Mouse (Mus musculus) left cerebral cortex, adult 8-10 months (tissue): ENCODE results near the gene Ldlrad3. TPM values are rescaled to one million over a fixed set of nuclear protein-coding genes. Genes with fewer than 3 reads are reported as not detected.

ENCODE experiments used
- DNase-seq, 2 experiments: peaks; one replicate each; pipeline ENCODE4 v3.0.0; 2022; ENCODE audit warnings: low spot score in 2 of 2
- total RNA-seq, 4 experiments: library from RNA; stranded (reverse); gene quantifications; 2 replicates each; pipeline ENCODE4 v1.2.4; 2022

Ldlrad3 gene
- total RNA-seq, 4 experiments from 2014 or later: 11.3 to 12.5 (median 12.0) TPM

- DNase-seq: no peak
These were observed 220.2 kb downstream of the Ldlrad3 start for GRCm38 (mm10) chr2:101966017-101966416.

GRCm38 (mm10) chr2:101965515-101965914 is 220.7 kb downstream of the Ldlrad3 start:
- DNase-seq: no peak

GRCm38 (mm10) chr2:101963367-101963766 is 222.8 kb downstream of the Ldlrad3 start:
- peak in 1 of 2 experiments; percentile 41 for DNase-seq

GRCm38 (mm10) chr2:101962349-101962748 is 223.8 kb downstream of the Ldlrad3 start:
- DNase-seq: no peak

GRCm38 (mm10) chr2:101961391-101961790 is 224.8 kb downstream of the Ldlrad3 start:
- no peak for DNase-seq

- DNase-seq: peak in 1 of 2 experiments; percentile 43
These were observed 225.5 kb downstream of the Ldlrad3 start for GRCm38 (mm10) chr2:101960658-101961057.

GRCm38 (mm10) chr2:101956125-101956524 is 230.1 kb downstream of the Ldlrad3 start:
- DNase-seq: no peak

- DNase-seq: no peak
These were observed 233.2 kb downstream of the Ldlrad3 start for GRCm38 (mm10) chr2:101952951-101953361.

- no peak for DNase-seq
These were observed 235.3 kb downstream of the Ldlrad3 start for GRCm38 (mm10) chr2:101950716-101951520.

- DNase-seq: no peak
These were observed 251.2 kb downstream of the Ldlrad3 start for GRCm38 (mm10) chr2:101935006-101935405.

- no peak for DNase-seq
These were observed 252.9 kb downstream of the Ldlrad3 start for GRCm38 (mm10) chr2:101933301-101933700.

GRCm38 (mm10) chr2:101932169-101932936 is 253.8 kb downstream of the Ldlrad3 start:
- DNase-seq: no peak

GRCm38 (mm10) chr2:101925591-101926188 is 260.5 kb downstream of the Ldlrad3 start:
- DNase-seq: no peak

GRCm38 (mm10) chr2:101925183-101925582 is 261.0 kb downstream of the Ldlrad3 start:
- no peak for DNase-seq

GRCm38 (mm10) chr2:101923181-101923580 is 263.0 kb downstream of the Ldlrad3 start:
- no peak for DNase-seq

- no peak for DNase-seq
These were observed 263.9 kb downstream of the Ldlrad3 start for GRCm38 (mm10) chr2:101922302-101922701.

GRCm38 (mm10) chr2:101920136-101920554 is 266.0 kb downstream of the Ldlrad3 start:
- DNase-seq: no peak

- DNase-seq: no peak
These were observed 267.7 kb downstream of the Ldlrad3 start for GRCm38 (mm10) chr2:101918518-101918917.

GRCm38 (mm10) chr2:101909326-101910080 is 276.7 kb downstream of the Ldlrad3 start:
- DNase-seq: no peak

- peak in 1 of 2 experiments; percentile 43 for DNase-seq
These were observed 277.4 kb downstream of the Ldlrad3 start for GRCm38 (mm10) chr2:101908773-101909172.

- peak in 1 of 2 experiments; percentile 44 for DNase-seq
These were observed 278.7 kb downstream of the Ldlrad3 start for GRCm38 (mm10) chr2:101907386-101908022.
